19 mouse cellular contexts compared by ENCODE assay signal in the genomic region with DNA sequence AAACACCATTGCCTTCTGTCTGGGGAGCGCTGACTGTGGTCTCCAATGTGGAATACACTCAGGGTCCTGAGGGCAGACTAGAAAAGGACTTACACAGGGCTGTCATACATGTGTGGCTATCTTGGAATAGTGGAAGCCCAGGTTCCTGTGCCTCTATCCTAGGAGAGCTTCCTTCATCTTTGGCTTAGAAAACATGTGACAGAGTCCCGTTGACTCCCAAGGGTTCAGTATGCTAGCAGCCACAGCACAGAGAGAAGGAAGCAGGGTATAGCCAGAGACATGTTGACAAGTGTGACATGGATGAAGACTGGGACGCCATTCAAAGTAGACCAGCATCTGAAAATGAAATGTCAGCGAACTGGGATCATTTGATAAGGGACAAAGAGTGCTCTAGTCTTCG. TPM values are rescaled to one million over a fixed set of nuclear protein-coding genes. Genes with fewer than 3 reads are reported as not detected.
"Had no signal": no experiment of that assay in that cellular context is flagged by ENCODE, and none has a peak within 500 bp of the region (broad histone marks: within the 10 kb centered on the region; RNA-seq: fewer than 3 reads in every experiment).

No protein-coding gene starts in this region.

- H3K27ac ChIP-seq: midbrain, embryonic 10.5 days; midbrain, embryonic 12.5 days; neural tube, embryonic 13.5 days; neural tube, embryonic 15.5 days had no signal

- H3K9me3 ChIP-seq: midbrain, embryonic 10.5 days; midbrain, embryonic 12.5 days; neural tube, embryonic 13.5 days; neural tube, embryonic 15.5 days had no signal

- H3K9ac ChIP-seq: lung, embryonic 14.5 days; midbrain, embryonic 12.5 days; neural tube, embryonic 13.5 days; neural tube, embryonic 15.5 days had no signal

- H3K4me1 ChIP-seq: midbrain, embryonic 10.5 days; midbrain, embryonic 12.5 days; neural tube, embryonic 13.5 days had no signal

- H3K27me3 ChIP-seq: midbrain, embryonic 12.5 days; neural tube, embryonic 13.5 days; neural tube, embryonic 15.5 days had no signal

- H3K36me3 ChIP-seq: midbrain, embryonic 10.5 days; midbrain, embryonic 12.5 days; neural tube, embryonic 13.5 days; neural tube, embryonic 15.5 days had no signal

- DNase-seq: lung, adult 18-20 months; lung, embryonic 14.5 days; lung, postnatal 10 days; lung, postnatal 4 days; midbrain, embryonic 14.5 days; right cerebral cortex, adult 18-20 months; right cerebral cortex, postnatal 25 days; right cerebral cortex, postnatal 4 days; spleen, adult 18-20 months; thymus, adult 18-20 months; thymus, postnatal 14 days; thymus, postnatal 36 days had no signal

- ATAC-seq: midbrain, embryonic 16.5 days had no signal

- H3K4me2 ChIP-seq: lung, embryonic 14.5 days; midbrain, embryonic 12.5 days; neural tube, embryonic 13.5 days; neural tube, embryonic 15.5 days had no signal

- H3K4me3 ChIP-seq: midbrain, embryonic 10.5 days; midbrain, embryonic 12.5 days; myocyte; neural tube, embryonic 13.5 days; neural tube, embryonic 15.5 days had no signal

RNA-seq across cellular contexts. Expression of a gene that starts 8.3 kb away (rescaled TPM):
- polyA plus RNA-seq: midbrain, embryonic 10.5 days; midbrain, embryonic 12.5 days; midbrain, embryonic 14.5 days; neural tube, embryonic 11.5 days had no signal
